Mouse (Mus musculus) lung, embryonic 14.5 days (tissue): ENCODE data around the gene Alkbh4. TPM values are rescaled to one million over a fixed set of nuclear protein-coding genes. Genes with fewer than 3 reads are reported as not detected.
"Not testable (repeated sequence)": the region's sequence is repeated elsewhere in the genome, so short reads cannot be mapped to it uniquely, and the experiment has no call there.

ENCODE experiments used
- ATAC-seq: fragments of 200-750 bp; cut with Nextera tagmentation; 2 replicates; pipeline ENCODE4 v1.8.0; 2017; ENCODE audit warnings: mild to moderate bottlenecking, moderate TSS enrichment, moderate library complexity; ENCODE audit not compliant: insufficient read depth
- DNase-seq: peaks from one replicate; pipeline ENCODE4 v3.0.0-alpha.2; 2015
- H3K27ac ChIP-seq: fragments of 300-500 bp; sonication (generic); 2 replicates; pipeline ENCODE4 v1.5.1; 2014; ENCODE audit warnings: low read depth, mild to moderate bottlenecking, moderate library complexity
- H3K27me3 ChIP-seq: fragments of 300-500 bp; sonication (generic); 2 replicates; pipeline ENCODE4 v1.6.1; 2014; ENCODE audit warnings: low read length, control low read depth; ENCODE audit not compliant: insufficient read depth
- H3K36me3 ChIP-seq: fragments of 300-500 bp; sonication (generic); 2 replicates; pipeline ENCODE4 v1.6.1; 2014; ENCODE audit warnings: control low read depth; ENCODE audit not compliant: insufficient read depth
- H3K4me1 ChIP-seq: fragments of 300-500 bp; sonication (generic); 2 replicates; pipeline ENCODE4 v1.6.1; 2014; ENCODE audit warnings: antibody characterized with exemption, control low read depth; ENCODE audit not compliant: insufficient read depth
- H3K4me2 ChIP-seq: fragments of 300-500 bp; sonication (generic); 2 replicates; pipeline ENCODE4 v1.6.1; 2014; ENCODE audit warnings: mild to moderate bottlenecking
- H3K4me3 ChIP-seq: fragments of 300-500 bp; sonication (generic); 2 replicates; pipeline ENCODE4 v1.5.1; 2014; ENCODE audit warnings: low read depth, low read length
- H3K9ac ChIP-seq: fragments of 300-500 bp; sonication (generic); 2 replicates; pipeline ENCODE4 v1.6.1; 2014
- H3K9me3 ChIP-seq: fragments of 300-500 bp; sonication (generic); 2 replicates; pipeline ENCODE4 v1.6.1; 2016; ENCODE audit warnings: low read depth, low read length, control low read depth
- CTCF ChIP-seq: IDR thresholded peaks from 2 replicates; pipeline ENCODE4 v1.5.1; 2016; ENCODE audit warnings: antibody characterized with exemption, low read depth
- WGBS: fragments of 180-500 bp; shearing (Covaris S2); extraction: QIAGEN DNeasy Blood & Tissue Kit; methylation state at CpG from one replicate; pipeline ENCODE4 v1.1.7; 2014; 5-methylcytosine and 5-hydroxymethylcytosine counted together
- polyA plus RNA-seq: library from polyadenylated mRNA; unstranded; fragments of >200 nt; fragmentation: Nextera tagmentation; extraction: Ambion mirVana; gene quantifications from 2 replicates; pipeline ENCODE4 v1.2.1, GENCODE M21; 2014

Alkbh4 gene
- polyA plus RNA-seq, 1 experiment from 2014 or later: 12.9 TPM

DNA sequence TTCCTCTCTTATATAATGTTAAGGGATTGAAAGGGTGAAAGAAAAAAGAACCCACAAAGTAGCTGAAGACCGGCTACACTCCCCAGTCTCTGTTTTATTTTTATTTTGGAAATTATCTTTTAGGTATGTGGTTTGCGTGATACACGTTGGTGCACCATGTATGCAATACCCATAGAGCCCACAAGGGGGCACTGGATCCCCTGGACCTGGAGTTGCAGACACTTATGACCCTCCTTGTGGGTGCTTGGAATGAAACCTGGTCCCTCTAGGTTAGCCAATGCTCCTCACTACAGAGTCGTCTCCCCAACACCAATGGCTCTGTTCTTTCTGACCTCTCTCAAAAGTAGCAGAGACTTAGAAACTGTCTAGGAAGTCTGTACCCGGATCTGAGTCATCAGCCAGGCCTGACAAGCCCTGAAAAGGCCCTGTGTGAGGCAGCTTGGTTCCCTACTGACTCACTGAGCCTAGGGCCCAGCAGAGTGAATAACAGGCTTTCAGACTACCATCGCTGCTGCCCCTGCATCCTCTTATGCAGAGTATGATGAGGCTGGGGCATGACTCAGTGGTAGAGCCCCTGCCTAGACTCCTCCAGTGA is 7.3 kb downstream of the Alkbh4 start:
- peak; percentile 42 for TF ChIP-seq CTCF
- WGBS: 87% methylated on average over 6 of the region's 6 CpGs
- no peak overlapping the region for H3K4me2 ChIP-seq
- ATAC-seq (no peak), DNase-seq (no peak)
- no peaks in the 10 kb centered on the region for H3K4me1 ChIP-seq
- peaks cover 36% of the 10 kb centered on the region for H3K36me3 ChIP-seq
- H3K27me3 ChIP-seq: no peaks in the 10 kb centered on the region
- H3K27ac ChIP-seq: no peak overlapping the region
- no peaks in the 10 kb centered on the region for H3K9me3 ChIP-seq
- H3K4me3 ChIP-seq: no peak overlapping the region
- no peak overlapping the region for H3K9ac ChIP-seq

DNA sequence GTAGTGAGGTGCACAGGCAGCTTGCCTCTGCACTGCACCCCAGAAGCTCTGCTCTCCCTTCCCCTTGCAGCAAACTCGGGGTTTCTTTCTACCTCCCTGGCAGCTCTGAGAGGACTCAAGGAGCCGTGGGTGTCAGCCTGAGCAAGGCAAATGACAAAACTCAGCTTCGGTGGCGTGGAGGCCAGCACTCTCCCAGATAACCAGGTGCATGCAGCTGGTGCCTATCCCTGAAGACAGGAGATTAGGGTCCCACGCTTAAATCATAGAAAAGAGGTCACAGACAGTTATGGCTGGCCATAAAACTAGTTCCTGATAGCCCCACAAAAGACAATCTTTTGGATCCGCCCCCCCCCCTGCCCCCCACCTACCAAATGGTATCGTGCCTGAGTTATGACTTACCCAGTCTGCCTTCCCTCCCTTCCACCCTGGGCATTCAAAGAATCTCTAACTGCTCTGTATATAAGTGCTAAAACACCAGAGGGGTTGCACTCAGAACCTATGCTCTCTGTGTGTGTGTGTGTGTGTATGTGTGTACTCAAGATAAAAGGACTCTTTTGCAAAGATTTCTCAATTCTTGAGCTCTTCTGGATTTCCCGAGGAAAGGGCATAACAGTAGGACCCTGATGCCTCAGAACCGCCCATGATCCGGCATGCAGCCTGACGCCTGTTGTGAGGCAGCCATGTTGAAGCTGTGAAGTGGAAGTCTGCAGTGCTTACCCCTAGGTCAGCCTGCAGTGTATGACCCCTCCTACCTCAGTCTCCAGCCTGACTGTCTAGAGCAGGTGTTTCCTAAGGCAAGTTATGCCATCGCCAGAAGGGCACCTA is 8.9 kb downstream of the Alkbh4 start:
- Histone ChIP-seq H3K9ac (no peak overlapping the region), H3K36me3 (peaks cover 20% of the 10 kb centered on the region), H3K27ac (no peak overlapping the region), H3K4me2 (no peak overlapping the region), H3K27me3 (no peaks in the 10 kb centered on the region), H3K4me1 (no peaks in the 10 kb centered on the region), H3K9me3 (no peaks in the 10 kb centered on the region), H3K4me3 (no peak overlapping the region)
- ATAC-seq (no peak), DNase-seq (no peak)
- no peak for TF ChIP-seq CTCF
- 51% methylated on average over 12 of the region's 12 CpGs for WGBS

- ATAC-seq: no peak
- Histone ChIP-seq H3K4me3 (no peak overlapping the region), H3K4me2 (no peak overlapping the region), H3K27me3 (no peaks in the 10 kb centered on the region), H3K36me3 (peaks cover 5% of the 10 kb centered on the region; the same call in 1 of the 2 replicates), H3K9ac (no peak overlapping the region), H3K4me1 (no peaks in the 10 kb centered on the region), H3K9me3 (no peaks in the 10 kb centered on the region), H3K27ac (no peak overlapping the region)
- DNase-seq: no peak
- WGBS: 82% methylated on average over 1 of the region's 1 CpGs
- no peak for TF ChIP-seq CTCF
Observed at GRCm38 (mm10) chr5:136146936-136147335, 11.0 kb downstream of the Alkbh4 start.

GRCm38 (mm10) chr5:136147704-136148103 is 11.8 kb downstream of the Alkbh4 start:
- no peak for TF ChIP-seq CTCF

DNA sequence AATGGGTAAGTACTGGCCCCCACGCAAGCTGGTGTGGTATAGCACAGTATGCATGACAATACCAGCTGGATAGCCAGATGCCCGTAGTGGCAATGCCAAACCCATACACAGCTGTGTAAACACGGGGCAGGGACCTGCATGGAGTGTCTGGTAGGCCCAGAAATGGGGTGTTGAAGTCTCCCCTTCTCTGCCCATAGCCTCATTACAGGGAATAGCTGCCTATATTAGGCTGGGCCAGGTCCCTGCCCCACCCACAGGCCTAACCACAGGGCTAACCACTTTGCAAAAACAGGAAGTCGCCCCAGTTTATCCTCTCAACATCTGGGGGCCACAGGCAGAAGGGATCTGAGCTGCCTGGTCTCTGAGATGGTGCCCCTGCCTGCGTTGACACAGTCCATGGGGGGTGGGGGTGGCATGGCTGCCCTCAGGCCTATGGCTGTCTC is 13.2 kb downstream of the Alkbh4 start:
- H3K27me3 ChIP-seq, DNase-seq, H3K4me3 ChIP-seq, H3K9ac ChIP-seq, H3K4me1 ChIP-seq, H3K9me3 ChIP-seq, H3K4me2 ChIP-seq, ATAC-seq, H3K36me3 ChIP-seq, H3K27ac ChIP-seq: not testable (repeated sequence)
- 66% methylated on average over 5 of the region's 5 CpGs for WGBS

More at GRCm38 (mm10) chr5:136147704-136148103, 11.8 kb downstream of the Alkbh4 start:
- Histone ChIP-seq H3K27ac (no peak overlapping the region), H3K36me3 (no peaks in the 10 kb centered on the region), H3K9me3 (no peaks in the 10 kb centered on the region), H3K27me3 (no peaks in the 10 kb centered on the region), H3K9ac (no peak overlapping the region), H3K4me1 (no peaks in the 10 kb centered on the region), H3K4me3 (no peak overlapping the region), H3K4me2 (no peak overlapping the region)
- DNase-seq (no peak), ATAC-seq (no peak)
- WGBS: 69% methylated on average over 8 of the region's 8 CpGs

DNA sequence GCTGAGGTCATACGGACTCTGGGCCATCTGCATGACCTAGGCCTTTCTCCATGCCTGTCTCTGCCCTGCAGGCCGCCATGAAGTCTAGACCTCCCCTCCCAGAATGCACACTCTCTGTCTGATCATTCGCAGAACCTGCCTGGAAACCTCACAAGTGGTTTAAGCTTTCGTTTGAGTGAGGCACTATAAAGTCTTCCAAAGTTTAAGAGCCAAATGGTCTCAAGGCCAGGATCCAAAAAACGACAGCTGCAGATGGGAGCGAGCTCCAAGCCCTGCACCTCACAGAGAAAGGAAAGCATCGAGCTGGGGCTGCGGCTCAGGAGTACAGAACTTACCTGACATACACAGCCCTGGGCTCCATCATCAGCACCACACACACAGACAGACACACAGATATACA is 16.4 kb downstream of the Alkbh4 start:
- no peak for DNase-seq
- 74% methylated on average over 8 of the region's 8 CpGs for WGBS
- H3K4me1 ChIP-seq: no peaks in the 10 kb centered on the region
- H3K4me3 ChIP-seq: no peak overlapping the region
- H3K9ac ChIP-seq: no peak overlapping the region
- no peak for ATAC-seq
- no peaks in the 10 kb centered on the region for H3K9me3 ChIP-seq
- no peak for TF ChIP-seq CTCF
- H3K4me2 ChIP-seq: no peak overlapping the region
- H3K36me3 ChIP-seq: no peaks in the 10 kb centered on the region
- H3K27ac ChIP-seq: no peak overlapping the region
- H3K27me3 ChIP-seq: no peaks in the 10 kb centered on the region

DNA sequence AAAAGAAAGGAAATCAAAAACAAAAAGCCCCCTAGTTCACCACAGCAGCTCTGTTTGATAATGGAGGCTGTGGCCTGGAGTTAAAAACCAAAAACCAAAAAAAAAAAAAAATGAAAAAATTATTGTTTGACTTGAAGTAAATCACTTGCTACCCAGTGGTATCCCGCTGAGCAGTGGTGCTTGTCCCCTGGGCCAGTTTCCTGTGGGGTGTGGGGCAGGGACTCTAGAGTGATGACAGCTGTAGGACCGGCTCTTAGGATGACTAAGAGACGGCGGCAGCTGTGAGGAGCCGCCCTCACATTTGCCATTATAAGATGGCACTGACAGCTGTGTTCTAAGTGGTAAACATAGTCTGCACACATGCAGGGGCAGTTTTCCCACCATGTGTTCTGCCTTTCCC is 19.5 kb downstream of the Alkbh4 start:
- DNase-seq (no peak), ATAC-seq (no peak)
- Histone ChIP-seq H3K27me3 (no peaks in the 10 kb centered on the region), H3K36me3 (no peaks in the 10 kb centered on the region), H3K4me3 (no peak overlapping the region), H3K4me2 (no peak overlapping the region), H3K27ac (no peak overlapping the region), H3K4me1 (no peaks in the 10 kb centered on the region), H3K9me3 (no peaks in the 10 kb centered on the region), H3K9ac (no peak overlapping the region)
- 71% methylated on average over 5 of the region's 5 CpGs for WGBS
- no peak for TF ChIP-seq CTCF

- H3K9me3 ChIP-seq, ATAC-seq, H3K4me2 ChIP-seq, H3K4me1 ChIP-seq, H3K36me3 ChIP-seq, H3K9ac ChIP-seq, DNase-seq, H3K4me3 ChIP-seq, H3K27ac ChIP-seq, H3K27me3 ChIP-seq: not testable (repeated sequence)
- 89% methylated on average over 11 of the region's 12 CpGs for WGBS
Observed at GRCm38 (mm10) chr5:136160084-136160483, 24.1 kb downstream of the Alkbh4 start.
